9 mouse cellular contexts compared by ENCODE assay signal in the genomic region with DNA sequence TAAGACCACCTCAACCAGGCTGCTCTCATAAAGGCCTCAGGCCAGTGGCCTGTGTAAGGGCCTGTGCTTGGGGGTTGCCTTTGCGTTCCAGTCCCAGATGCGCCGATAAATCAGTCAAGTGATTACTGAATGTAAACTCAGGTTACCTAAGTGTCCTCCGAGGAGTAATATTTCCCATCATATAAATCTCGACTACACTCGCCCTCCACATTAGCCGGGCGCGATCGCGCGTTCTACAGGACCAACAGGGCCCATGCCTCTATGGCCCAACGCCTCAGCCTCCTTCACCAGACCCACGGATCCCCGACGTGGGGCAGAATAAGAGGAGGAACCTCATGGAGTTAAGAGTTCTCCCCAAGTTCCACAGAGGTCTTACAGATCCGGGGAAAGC. TPM values are rescaled to one million over a fixed set of nuclear protein-coding genes. Genes with fewer than 3 reads are reported as not detected.
A peak's percentile ranks its signal among the peaks of the same experiment; 100 is the strongest.
DNase-seq lines count a peak whose midpoint lies in the region; ATAC-seq and TF ChIP-seq lines count a peak whose summit lies in the region.
"Had no signal": no experiment of that assay in that cellular context is flagged by ENCODE, and none has a peak within 500 bp of the region (broad histone marks: within the 10 kb centered on the region; RNA-seq: fewer than 3 reads in every experiment).

No protein-coding gene starts in this region.

- no peak overlapping the region for H3K4me2 ChIP-seq in embryonic facial prominence, embryonic 15.5 days (replicated peaks)
- peak overlapping the region; percentile 91 for H3K4me2 ChIP-seq in limb, embryonic 13.5 days (replicated peaks)

- peaks cover 25% of the 10 kb centered on the region for H3K4me1 ChIP-seq in embryonic facial prominence, embryonic 15.5 days
- H3K4me1 ChIP-seq in limb, embryonic 13.5 days: peaks cover 34% of the 10 kb centered on the region

- peak overlapping the region; percentile 82 for H3K27ac ChIP-seq in layer of hippocampus, adult 2 months
- no peak overlapping the region for H3K27ac ChIP-seq in embryonic facial prominence, embryonic 15.5 days (replicated peaks)
- H3K27ac ChIP-seq in limb, embryonic 13.5 days: peak overlapping the region; percentile 52; the same call in 1 of the 2 replicates

- H3K9ac ChIP-seq in embryonic facial prominence, embryonic 15.5 days: no peak overlapping the region
- peak overlapping the region; percentile 74 for H3K9ac ChIP-seq in limb, embryonic 13.5 days

- ATAC-seq in embryonic facial prominence, embryonic 15.5 days (ENCODE audit: insufficient number of reproducible peaks, low FRiP score, low TSS enrichment, low read depth): no peak
- no peak for ATAC-seq in limb, embryonic 13.5 days (ENCODE audit: low FRiP score, low read depth)

- H3K9me3 ChIP-seq in embryonic facial prominence, embryonic 15.5 days (replicated peaks): no peaks in the 10 kb centered on the region
- no peaks in the 10 kb centered on the region for H3K9me3 ChIP-seq in limb, embryonic 13.5 days

- WGBS in embryonic facial prominence, embryonic 15.5 days: 33% methylated on average over 17 of the region's 17 CpGs
- 8% methylated on average over 17 of the region's 17 CpGs for WGBS in limb, embryonic 13.5 days

- H3K4me3 ChIP-seq in layer of hippocampus, adult 2 months: peak overlapping the region; percentile 60
- H3K4me3 ChIP-seq in embryonic facial prominence, embryonic 15.5 days (replicated peaks): peak overlapping the region; percentile 49; the same call in 1 of the 2 replicates
- peak overlapping the region; percentile 62 for H3K4me3 ChIP-seq in limb, embryonic 13.5 days

- DNase-seq in layer of hippocampus, adult 2 months (ENCODE audit: low spot score in 2 of 2): no peak
- no peak for DNase-seq in layer of hippocampus, postnatal 36 days
- DNase-seq in retina, postnatal 1 day: peak; percentile 35
- DNase-seq in spleen, postnatal 14 days (ENCODE audit: low spot score in 2 of 2): no peak
- no peak for DNase-seq in adrenal gland, adult (ENCODE audit: inconsistent age in 2 of 2, low spot score in 1 of 2)
- DNase-seq in natural killer cell, adult 2 months (ENCODE audit: low spot score in 2 of 2): no peak

- peaks cover 76% of the 10 kb centered on the region for H3K27me3 ChIP-seq in embryonic facial prominence, embryonic 15.5 days
- peaks cover 68% of the 10 kb centered on the region for H3K27me3 ChIP-seq in limb, embryonic 13.5 days

- no peak for TF ChIP-seq CTCF in layer of hippocampus, adult 2 months (conservative IDR thresholded peaks at IDR 0.05)

- H3K36me3 ChIP-seq in embryonic facial prominence, embryonic 15.5 days: no peaks in the 10 kb centered on the region
- no peaks in the 10 kb centered on the region for H3K36me3 ChIP-seq in limb, embryonic 13.5 days

RNA-seq across cellular contexts. Expression of gene Zic5, which starts 2.8 kb away (rescaled TPM):
- total RNA-seq in layer of hippocampus, adult 2 months (2021): 1 to 10 TPM; 3.9 to 4.4 TPM
- total RNA-seq in layer of hippocampus, postnatal 36 days (2021): 1 to 10 TPM; 2.3 to 4.6 TPM
- polyA plus RNA-seq in embryonic facial prominence, embryonic 15.5 days (2015; fragmentation: Nextera tagmentation; extraction: Ambion mirVana): 0.09 and 0.89 TPM in 2 replicates
- polyA plus RNA-seq in limb, embryonic 13.5 days (2015; fragmentation: Nextera tagmentation; extraction: Ambion mirVana): 2.3 and 2.6 TPM in 2 replicates
- polyA plus RNA-seq: stomach, embryonic 14.5 days had no signal

RNA-seq across cellular contexts. Expression of gene Gm5089, which starts 11.8 kb away (rescaled TPM):
- total RNA-seq in layer of hippocampus, adult 2 months (2021): under 1 TPM; 0.17 to 0.36 TPM
- under 1 TPM; 0.27 to 0.68 TPM for total RNA-seq in layer of hippocampus, postnatal 36 days (2021)
- polyA plus RNA-seq in embryonic facial prominence, embryonic 15.5 days (2015; fragmentation: Nextera tagmentation; extraction: Ambion mirVana): 0.08 TPM in 1 of 2 replicates, not detected in the other
- 0.18 and 0.37 TPM in 2 replicates for polyA plus RNA-seq in limb, embryonic 13.5 days (2015; fragmentation: Nextera tagmentation; extraction: Ambion mirVana)
- polyA plus RNA-seq: stomach, embryonic 14.5 days had no signal

RNA-seq across cellular contexts. Expression of gene Zic2, which starts 12.6 kb away (rescaled TPM):
- total RNA-seq in layer of hippocampus, adult 2 months (2021): 10 to 100 TPM; 17.7 to 21.9 TPM
- total RNA-seq in layer of hippocampus, postnatal 36 days (2021): 10 to 100 TPM; 17.3 to 19.5 TPM
- 0.09 and 0.32 TPM in 2 replicates for polyA plus RNA-seq in embryonic facial prominence, embryonic 15.5 days (2015; fragmentation: Nextera tagmentation; extraction: Ambion mirVana)
- polyA plus RNA-seq in limb, embryonic 13.5 days (2015; fragmentation: Nextera tagmentation; extraction: Ambion mirVana): 2.8 and 3.2 TPM in 2 replicates
- polyA plus RNA-seq: stomach, embryonic 14.5 days had no signal

RNA-seq across cellular contexts. Expression of gene Gm10837, which starts 27.7 kb away (rescaled TPM):
- total RNA-seq in layer of hippocampus, adult 2 months (2021): not detected
- total RNA-seq in layer of hippocampus, postnatal 36 days (2021): not detected
- not detected in 2 replicates for polyA plus RNA-seq in embryonic facial prominence, embryonic 15.5 days (2015; fragmentation: Nextera tagmentation; extraction: Ambion mirVana)
- not detected in 2 replicates for polyA plus RNA-seq in limb, embryonic 13.5 days (2015; fragmentation: Nextera tagmentation; extraction: Ambion mirVana)
- polyA plus RNA-seq: stomach, embryonic 14.5 days had no signal
